Mouse (Mus musculus): Measurements from ENCODE around the gene Lhx4.

DNA sequence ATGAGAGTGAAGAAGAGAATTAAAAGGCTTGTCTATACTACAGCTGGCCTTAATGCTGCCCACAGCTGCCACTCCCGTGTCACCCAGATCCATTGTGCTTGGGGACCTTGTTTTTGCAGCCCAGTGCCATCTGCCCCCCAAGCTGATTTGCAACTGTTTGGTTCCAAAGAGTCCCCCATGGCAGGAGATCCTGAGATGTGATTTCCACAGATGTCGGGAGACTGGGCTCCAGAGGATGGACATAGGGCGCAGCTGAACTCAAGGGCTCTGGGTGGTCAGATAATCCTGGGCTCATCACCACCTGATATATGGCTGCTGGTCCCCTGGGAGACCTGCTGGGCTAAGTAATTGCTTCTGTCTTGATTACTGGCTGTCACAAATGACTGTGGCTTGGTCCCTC, 32.6 kb downstream of the Lhx4 start:
- TF ChIP-seq CTCF (IDR thresholded peaks at IDR 0.05; ENCODE audit: control insufficient read depth, insufficient read depth, insufficient read length) (no peak), USF1 (IDR thresholded peaks at IDR 0.05; ENCODE audit: low read depth) (no peak), MAX (IDR thresholded peaks at IDR 0.05) (no peak), FOSL1 (IDR thresholded peaks at IDR 0.05; ENCODE audit: insufficient read depth, low read length, poor library complexity, severe bottlenecking) (no peak), MYOD1 (IDR thresholded peaks at IDR 0.05; ENCODE audit: control insufficient read depth, insufficient read length, low read depth) (no peak), MYOG (IDR thresholded peaks at IDR 0.05; ENCODE audit: control insufficient read depth, extremely low read depth, insufficient read length) (no peak)
